Mouse (Mus musculus): ENCODE measurements around the gene Gm10135.
A peak's percentile ranks its signal among the peaks of the same experiment; 100 is the strongest.

Gm10135 gene

GRCm38 (mm10) chr5:72960096-72960495 lies 14.4 kb downstream of the Gm10135 start:
- no peak for DNase-seq (ENCODE audit: low spot score in 2 of 2)

GRCm38 (mm10) chr5:72957281-72957680 lies 17.2 kb downstream of the Gm10135 start:
- DNase-seq (ENCODE audit: low spot score in 2 of 2) = no peak

- DNase-seq (ENCODE audit: low spot score in 2 of 2) = no peak
Observed at GRCm38 (mm10) chr5:72953996-72954604, 20.4 kb downstream of the Gm10135 start.

- no peak for DNase-seq (ENCODE audit: low spot score in 2 of 2)
Observed at GRCm38 (mm10) chr5:72950252-72950651, 24.2 kb downstream of the Gm10135 start.

- no peak for DNase-seq (ENCODE audit: low spot score in 2 of 2)
Observed at GRCm38 (mm10) chr5:72948136-72948535, 26.4 kb downstream of the Gm10135 start.

- DNase-seq (ENCODE audit: low spot score in 2 of 2) = no peak
Observed at GRCm38 (mm10) chr5:72940906-72941432, 33.5 kb downstream of the Gm10135 start.

- peak; percentile 26 to 28 for DNase-seq (ENCODE audit: low spot score in 2 of 2)
Observed at GRCm38 (mm10) chr5:72939311-72939710, 35.2 kb downstream of the Gm10135 start.

GRCm38 (mm10) chr5:72938421-72938820 lies 36.1 kb downstream of the Gm10135 start:
- DNase-seq (ENCODE audit: low spot score in 2 of 2) = peak; percentile 21 to 39

GRCm38 (mm10) chr5:72933026-72933675 lies 41.4 kb downstream of the Gm10135 start:
- DNase-seq (ENCODE audit: low spot score in 2 of 2) = no peak

GRCm38 (mm10) chr5:72927074-72927473 lies 47.4 kb downstream of the Gm10135 start:
- DNase-seq (ENCODE audit: low spot score in 2 of 2) = no peak

GRCm38 (mm10) chr5:72922796-72923195 lies 51.7 kb downstream of the Gm10135 start:
- no peak for DNase-seq (ENCODE audit: low spot score in 2 of 2)

- DNase-seq (ENCODE audit: low spot score in 2 of 2) = no peak
Observed at GRCm38 (mm10) chr5:72921171-72921570, 53.3 kb downstream of the Gm10135 start.

- DNase-seq (ENCODE audit: low spot score in 2 of 2) = no peak
Observed at GRCm38 (mm10) chr5:72920416-72920815, 54.1 kb downstream of the Gm10135 start.

GRCm38 (mm10) chr5:72916851-72917250 lies 57.7 kb downstream of the Gm10135 start:
- no peak for DNase-seq (ENCODE audit: low spot score in 2 of 2)

GRCm38 (mm10) chr5:72916048-72916447 lies 58.5 kb downstream of the Gm10135 start:
- no peak for DNase-seq (ENCODE audit: low spot score in 2 of 2)

Measured in spleen, postnatal 36 days (tissue).